Mouse (Mus musculus) myocyte (in vitro differentiated cells): ENCODE data around the gene Nkap.
"Not testable (repeated sequence)": the region's sequence is repeated elsewhere in the genome, so short reads cannot be mapped to it uniquely, and the experiment has no call there.

Experiments
- CEBPB ChIP-seq: IDR thresholded peaks from 2 replicates; pipeline ENCODE4 v1.6.1; 2011; ENCODE audit warnings: mild to moderate bottlenecking, moderate library complexity; ENCODE audit not compliant: poor library complexity, insufficient read depth, severe bottlenecking
- E2F4 ChIP-seq: IDR thresholded peaks from one replicate; pipeline ENCODE4 v1.6.1; 2011; ENCODE audit warnings: mild to moderate bottlenecking, control low read depth, moderate library complexity; ENCODE audit not compliant: insufficient read depth
- MYOD1 ChIP-seq, 3 experiments: IDR thresholded peaks; one replicate each; pipeline ENCODE4 v1.6.1; 2011; ENCODE audit warnings: control low read depth in 2 of 3, low read depth in 2 of 3, mild to moderate bottlenecking in 2 of 3, moderate library complexity in 1 of 3; ENCODE audit not compliant: insufficient read length in 2 of 3, control insufficient read depth in 1 of 3
- POLR2A ChIP-seq: IDR thresholded peaks from one replicate; pipeline ENCODE4 v1.6.1; 2011; ENCODE audit warnings: low read depth, mild to moderate bottlenecking, control low read depth, moderate library complexity; ENCODE audit not compliant: insufficient read length
- POLR2AphosphoS2 ChIP-seq: IDR thresholded peaks from one replicate; pipeline ENCODE4 v1.6.1; 2011; ENCODE audit warnings: low read depth, control low read depth; ENCODE audit not compliant: insufficient read length
- SRF ChIP-seq: IDR thresholded peaks from one replicate; pipeline ENCODE4 v1.6.1; 2011; ENCODE audit warnings: low read depth; ENCODE audit not compliant: control insufficient read depth, insufficient read length
- TCF12 ChIP-seq: IDR thresholded peaks from one replicate; pipeline ENCODE4 v1.6.1; 2011; ENCODE audit warnings: mild to moderate bottlenecking, control low read depth; ENCODE audit not compliant: poor library complexity, insufficient read depth, severe bottlenecking
- TCF3 ChIP-seq: IDR thresholded peaks from one replicate; pipeline ENCODE4 v1.6.1; 2011; ENCODE audit warnings: low read depth, control low read depth; ENCODE audit not compliant: insufficient read length
- USF1 ChIP-seq: IDR thresholded peaks from one replicate; pipeline ENCODE4 v1.6.1; 2011; ENCODE audit warnings: low read depth, mild to moderate bottlenecking, control low read depth, moderate library complexity

DNA sequence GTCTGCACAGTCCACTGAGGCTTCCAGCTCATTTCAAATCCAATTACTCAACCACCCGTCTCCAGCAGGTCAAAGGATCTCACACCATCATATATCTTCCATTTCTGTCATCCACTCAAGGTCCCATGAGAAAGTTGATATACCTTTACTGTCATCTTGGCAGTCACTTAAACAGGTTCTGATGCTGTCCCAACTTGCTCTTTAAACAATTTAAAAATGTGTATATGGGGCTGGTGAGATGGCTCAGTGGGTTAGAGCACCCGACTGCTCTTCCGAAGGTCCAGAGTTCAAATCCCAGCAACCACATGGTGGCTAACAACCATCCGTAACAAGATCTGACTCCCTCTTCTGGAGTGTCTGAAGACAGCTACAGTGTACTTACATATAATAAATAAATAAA is 46.2 kb upstream of the Nkap start:
- not testable (repeated sequence) for TF ChIP-seq USF1; POLR2A; CEBPB; POLR2AphosphoS2; TCF3; SRF; MYOD1 (IDR thresholded peaks at IDR 0.05; ENCODE audit: control insufficient read depth in 1 of 3, insufficient read length in 2 of 3, low read depth in 2 of 3); TCF12; E2F4
